Mouse (Mus musculus) macrophage (primary cell): ENCODE measurements around the gene Nfx1. TPM values are rescaled to one million over a fixed set of nuclear protein-coding genes. Genes with fewer than 3 reads are reported as not detected.

ENCODE experiments used
- H3K27ac ChIP-seq: fragments of 350-480 bp; formaldehyde crosslinking; 2 replicates; pipeline ENCODE4 v1.9.0; 2021
- H3K36me3 ChIP-seq: fragments of 350-480 bp; formaldehyde crosslinking; 2 replicates; pipeline ENCODE4 v1.9.0; 2021; ENCODE audit errors: inconsistent target
- H3K4me3 ChIP-seq: fragments of 350-480 bp; formaldehyde crosslinking; 2 replicates; pipeline ENCODE4 v1.9.0; 2021; ENCODE audit errors: inconsistent target
- H3K79me2 ChIP-seq: fragments of 350-480 bp; formaldehyde crosslinking; 2 replicates; pipeline ENCODE4 v1.9.0; 2021; ENCODE audit errors: inconsistent target
- WGBS: methylation state at CpG from one replicate; pipeline ENCODE4 v1.1.7; 2026; ENCODE audit warnings: inconsistent platforms; ENCODE audit not compliant: missing documents; 5-methylcytosine and 5-hydroxymethylcytosine counted together
- polyA plus RNA-seq: library from polyadenylated mRNA; stranded (reverse); fragments of 250-400 nt; gene quantifications from 3 replicates; pipeline ENCODE4 v1.2.4, GENCODE M21; 2018; ENCODE audit warnings: inconsistent platforms

The Nfx1 gene
- polyA plus RNA-seq, 1 experiment from 2014 or later, result 34.2 TPM

- Histone ChIP-seq H3K27ac (no peak overlapping the region), H3K4me3 (no peak overlapping the region), H3K36me3 (no peaks in the 10 kb centered on the region), H3K79me2 (no peaks in the 10 kb centered on the region)
- WGBS, result 86% methylated on average over 13 of the region's 13 CpGs
Measured at GRCm38 (mm10) chr4:41046254-41046795, 75.6 kb downstream of the Nfx1 start.

- Histone ChIP-seq H3K79me2 (no peaks in the 10 kb centered on the region), H3K27ac (no peak within 1 kb of the TSS), H3K36me3 (no peaks in the 10 kb centered on the region), H3K4me3 (no peak within 1 kb of the TSS)
- whole genome bisulfite sequencing, result 81% methylated on average over 9 of the region's 9 CpGs
Measured at GRCm38 (mm10) chr4:41047524-41048271, 77.0 kb downstream of the Nfx1 start, which contains the start of gene Aqp7. TSS of gene Aqp7 (minus strand) at chr4:41048139.

- Histone ChIP-seq H3K4me3 (no peak overlapping the region), H3K36me3 (no peaks in the 10 kb centered on the region), H3K79me2 (no peaks in the 10 kb centered on the region), H3K27ac (no peak overlapping the region)
- WGBS, result 74% methylated on average over 2 of the region's 2 CpGs
Measured at GRCm38 (mm10) chr4:41048926-41049325, 78.2 kb downstream of the Nfx1 start.

GRCm38 (mm10) chr4:41050726-41051675, 80.3 kb downstream of the Nfx1 start:
- H3K36me3 ChIP-seq, result no peaks in the 10 kb centered on the region
- H3K4me3 ChIP-seq, result no peak overlapping the region
- H3K27ac ChIP-seq, result no peak overlapping the region
- WGBS, result 36% methylated on average over 16 of the region's 16 CpGs
- H3K79me2 ChIP-seq, result no peaks in the 10 kb centered on the region

GRCm38 (mm10) chr4:41051781-41052180, 81.1 kb downstream of the Nfx1 start:
- no peak overlapping the region for H3K4me3 ChIP-seq
- no peaks in the 10 kb centered on the region for H3K79me2 ChIP-seq
- no peaks in the 10 kb centered on the region for H3K36me3 ChIP-seq
- no peak overlapping the region for H3K27ac ChIP-seq
- 93% methylated on average over 7 of the region's 7 CpGs for WGBS

GRCm38 (mm10) chr4:41055111-41055510, 84.4 kb downstream of the Nfx1 start:
- Histone ChIP-seq H3K4me3 (no peak overlapping the region), H3K36me3 (no peaks in the 10 kb centered on the region), H3K79me2 (no peaks in the 10 kb centered on the region), H3K27ac (no peak overlapping the region)
- WGBS, result 89% methylated on average over 13 of the region's 13 CpGs

GRCm38 (mm10) chr4:41056253-41056652, 85.5 kb downstream of the Nfx1 start:
- no peaks in the 10 kb centered on the region for H3K79me2 ChIP-seq
- H3K36me3 ChIP-seq, result no peaks in the 10 kb centered on the region
- 88% methylated on average over 1 of the region's 1 CpGs for WGBS
- H3K4me3 ChIP-seq, result no peak overlapping the region
- H3K27ac ChIP-seq, result no peak overlapping the region

- WGBS, result 98% methylated on average over 7 of the region's 7 CpGs
- no peak overlapping the region for H3K4me3 ChIP-seq
- no peak overlapping the region for H3K27ac ChIP-seq
- no peaks in the 10 kb centered on the region for H3K79me2 ChIP-seq
- H3K36me3 ChIP-seq, result no peaks in the 10 kb centered on the region
Measured at GRCm38 (mm10) chr4:41056742-41057332, 86.1 kb downstream of the Nfx1 start.

GRCm38 (mm10) chr4:41057361-41057760, 86.7 kb downstream of the Nfx1 start:
- 90% methylated on average over 9 of the region's 9 CpGs for WGBS
- Histone ChIP-seq H3K4me3 (no peak overlapping the region), H3K27ac (no peak overlapping the region), H3K36me3 (no peaks in the 10 kb centered on the region), H3K79me2 (no peaks in the 10 kb centered on the region)

GRCm38 (mm10) chr4:41063351-41063750, 92.6 kb downstream of the Nfx1 start:
- Histone ChIP-seq H3K79me2 (no peaks in the 10 kb centered on the region), H3K4me3 (no peak overlapping the region), H3K36me3 (no peaks in the 10 kb centered on the region), H3K27ac (no peak overlapping the region)
- WGBS, result 75% methylated on average over 3 of the region's 3 CpGs

- H3K36me3 ChIP-seq, result no peaks in the 10 kb centered on the region
- H3K4me3 ChIP-seq, result no peak overlapping the region
- WGBS, result 30% methylated on average over 16 of the region's 16 CpGs
- H3K79me2 ChIP-seq, result no peaks in the 10 kb centered on the region
- no peak overlapping the region for H3K27ac ChIP-seq
Measured at GRCm38 (mm10) chr4:41063894-41064673, 93.4 kb downstream of the Nfx1 start.

- Histone ChIP-seq H3K79me2 (no peaks in the 10 kb centered on the region), H3K36me3 (no peaks in the 10 kb centered on the region), H3K27ac (no peak overlapping the region), H3K4me3 (no peak overlapping the region)
- 97% methylated on average over 4 of the region's 4 CpGs for WGBS
Measured at GRCm38 (mm10) chr4:41065196-41065595, 94.5 kb downstream of the Nfx1 start.

- no peak overlapping the region for H3K27ac ChIP-seq
- WGBS, result 88% methylated on average over 14 of the region's 14 CpGs
- no peaks in the 10 kb centered on the region for H3K36me3 ChIP-seq
- H3K79me2 ChIP-seq, result no peaks in the 10 kb centered on the region
- H3K4me3 ChIP-seq, result no peak overlapping the region
Measured at GRCm38 (mm10) chr4:41071500-41072429, 101.1 kb downstream of the Nfx1 start.
